Mouse (Mus musculus) kidney, postnatal 10 days (tissue): ENCODE measurements around the gene Ppp4c.
"Not testable (repeated sequence)": the region's sequence is repeated elsewhere in the genome, so short reads cannot be mapped to it uniquely, and the experiment has no call there.

Experiments used
- DNase-seq: peaks from one replicate; pipeline ENCODE4 v3.0.0; 2021; ENCODE audit warnings: mixed read lengths

The Ppp4c gene

DNA sequence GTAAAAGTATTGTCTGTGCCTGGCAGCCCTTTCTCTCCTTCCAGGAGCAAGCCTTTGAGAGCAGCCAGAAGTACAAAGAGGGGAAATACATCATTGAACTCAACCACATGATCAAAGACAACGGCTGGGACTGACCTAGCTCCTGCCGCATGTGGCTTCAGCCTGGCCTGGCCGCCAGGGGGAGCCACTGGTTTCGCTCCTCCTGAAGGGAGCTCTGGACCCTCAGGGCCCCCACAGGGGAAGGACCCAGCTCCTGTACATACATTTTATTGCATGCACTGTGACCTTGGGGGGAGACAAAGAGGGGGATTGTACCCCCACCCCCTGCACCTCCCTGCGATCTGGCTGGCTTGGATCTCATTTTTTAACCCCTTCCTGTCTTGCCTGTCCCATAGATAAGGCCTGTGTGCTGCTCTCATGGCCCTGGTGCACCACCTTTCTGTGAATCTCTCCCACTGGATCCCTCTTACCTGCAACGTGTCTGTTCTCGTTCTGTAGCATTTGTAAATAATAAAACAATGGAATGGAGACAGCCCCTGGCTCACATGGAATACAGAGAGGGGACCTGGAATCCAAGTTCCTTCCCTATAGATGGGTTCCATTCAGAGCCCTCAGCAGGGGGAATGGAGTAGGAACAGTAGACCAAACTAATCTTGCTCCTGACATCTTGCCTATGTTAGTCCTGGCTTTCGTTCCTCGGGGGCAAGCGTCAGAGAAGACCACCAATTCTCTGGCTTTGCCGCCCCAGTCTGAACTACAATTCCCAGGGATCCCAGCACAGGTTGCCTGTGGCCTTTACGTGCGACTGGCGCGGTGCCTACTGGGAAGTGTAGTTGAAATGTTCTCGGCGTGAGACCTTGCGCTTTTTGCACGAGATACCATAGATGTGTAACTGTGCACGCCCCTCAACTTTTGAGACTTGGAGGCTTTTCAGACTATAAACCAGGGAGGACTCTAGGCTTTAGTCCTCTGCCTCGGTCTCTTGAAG is 12.0 kb downstream of the Ppp4c start:
- peak; percentile 92 for DNase-seq

DNA sequence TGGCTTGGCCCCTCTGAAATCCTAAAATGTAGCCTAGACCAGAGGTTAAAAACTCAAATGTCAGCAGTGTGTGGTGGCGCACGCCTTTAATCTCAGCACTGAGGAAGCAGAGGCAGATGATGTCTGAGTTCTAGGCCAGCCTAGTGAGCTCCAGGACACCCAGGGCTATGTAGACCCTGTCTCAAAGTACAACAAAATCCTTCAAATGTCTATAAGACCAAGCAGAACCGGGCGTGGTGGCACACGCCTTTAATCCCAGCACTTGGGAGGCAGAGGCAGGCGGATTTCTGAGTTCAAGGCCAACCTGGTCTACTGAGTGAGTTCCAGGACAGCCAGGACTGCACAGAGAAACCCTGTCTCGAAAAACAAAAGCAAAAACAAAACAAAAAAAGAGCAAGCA is 13.2 kb downstream of the Ppp4c start:
- not testable (repeated sequence) for DNase-seq

- DNase-seq, result no peak
Observed at GRCm38 (mm10) chr7:126778147-126778546, 14.1 kb downstream of the Ppp4c start.

DNA sequence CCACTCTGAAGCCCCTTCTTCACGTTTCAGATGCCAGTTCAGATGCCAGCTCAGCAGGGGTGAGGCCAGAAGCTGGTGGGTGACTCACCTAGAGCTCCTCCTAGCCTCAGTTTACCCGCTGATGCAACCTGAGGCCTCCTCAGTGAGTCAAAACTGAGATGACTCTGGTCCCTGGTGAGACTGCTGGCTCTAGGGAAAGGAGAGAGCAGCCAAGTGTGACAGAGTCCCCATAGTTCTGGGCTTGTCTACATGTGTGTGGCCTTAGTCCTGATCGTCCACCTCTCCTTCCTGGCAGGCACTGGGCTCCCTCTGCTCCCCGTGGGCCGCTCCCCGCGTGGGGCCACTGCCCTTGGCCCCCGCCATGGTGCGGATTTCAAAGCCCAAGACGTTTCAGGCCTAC is 14.8 kb downstream of the Ppp4c start:
- peak; percentile 43 for DNase-seq

DNA sequence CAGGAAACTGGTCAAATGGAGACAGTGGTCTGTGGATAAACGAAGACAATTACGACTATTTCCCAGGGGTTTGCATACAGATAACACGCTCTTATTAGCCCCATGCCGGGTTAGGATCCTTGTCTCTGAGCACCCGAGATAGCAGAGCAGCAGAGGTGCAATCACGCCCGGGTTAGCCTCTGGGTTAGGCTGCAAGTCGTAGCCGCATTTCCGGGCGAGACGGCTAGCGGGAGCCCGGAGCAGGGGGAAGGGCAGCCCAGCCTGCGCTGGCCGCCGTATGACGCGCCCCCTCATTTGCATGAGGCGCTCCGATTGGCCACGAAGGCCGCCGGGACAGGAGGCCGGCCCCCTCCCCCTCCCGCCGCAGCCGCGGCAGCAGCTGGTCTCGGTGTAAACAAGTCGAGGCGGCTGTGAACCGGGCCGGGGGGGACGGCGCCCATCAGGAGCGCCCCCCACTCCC is 15.7 kb downstream of the Ppp4c start, which contains the start of gene Ypel3:
Gene Ypel3, plus strand, starts transcription at position 358 of the 460 bp plus-strand sequence.
- DNase-seq, result peak; percentile 98

GRCm38 (mm10) chr7:126775978-126776234 is 16.4 kb downstream of the Ppp4c start:
- no peak for DNase-seq

DNA sequence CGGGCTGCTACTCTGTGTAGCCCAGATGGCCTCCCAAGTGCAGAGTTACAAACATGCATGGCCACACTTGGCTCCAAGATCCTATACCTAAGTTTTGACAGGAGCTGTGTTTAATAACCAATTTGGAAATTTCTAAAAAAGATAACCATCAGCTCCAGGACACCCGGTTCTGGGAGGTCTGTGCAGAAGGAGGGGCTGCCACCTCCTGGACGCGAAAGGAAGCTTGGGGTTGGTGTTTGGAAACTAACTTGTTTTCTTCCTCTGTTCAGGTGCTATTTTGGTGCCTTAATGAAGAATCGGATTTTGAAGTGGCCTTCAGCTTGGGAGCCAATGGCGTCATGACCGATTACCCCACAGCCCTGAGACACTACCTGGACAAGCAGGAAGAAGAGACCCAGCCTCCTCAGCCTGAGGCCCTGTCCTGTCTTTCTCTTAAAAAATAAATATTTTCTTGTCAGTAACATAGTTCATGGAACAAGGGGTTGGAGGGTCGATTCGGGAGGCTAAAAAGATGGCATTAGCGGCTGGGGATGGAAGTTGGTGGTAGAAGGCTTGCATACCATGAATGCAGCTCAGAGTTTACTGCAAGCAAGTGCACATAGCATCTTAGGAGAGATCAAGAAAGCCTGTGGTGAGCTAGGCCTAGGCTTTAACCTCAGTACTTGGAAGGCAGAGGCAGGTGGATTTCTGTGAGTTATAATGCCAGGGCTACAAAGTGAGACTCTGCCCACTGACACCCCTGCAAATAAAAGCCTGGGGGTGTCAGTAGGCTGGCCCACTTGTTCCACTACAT is 16.9 kb downstream of the Ppp4c start:
- DNase-seq, result no peak

DNA sequence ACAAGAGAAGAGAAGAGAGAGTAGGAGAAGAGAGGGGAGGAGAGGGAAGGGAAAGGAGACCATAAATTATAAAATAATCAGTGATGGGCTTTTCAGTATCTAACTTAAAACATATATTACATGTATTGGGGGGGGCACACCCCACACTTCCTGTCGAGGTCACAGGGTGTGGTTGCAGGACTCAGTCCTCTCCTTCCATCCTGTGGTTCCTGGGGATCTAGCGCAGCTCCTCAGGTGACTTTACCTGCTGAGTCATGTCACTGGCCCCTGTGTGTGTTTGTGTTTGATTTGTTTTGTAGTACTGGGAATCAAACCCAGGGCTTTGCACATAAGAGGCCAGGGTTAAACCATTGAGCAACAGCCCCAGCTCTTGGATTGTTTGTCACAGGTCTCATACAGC is 17.8 kb downstream of the Ppp4c start:
- no peak for DNase-seq

DNA sequence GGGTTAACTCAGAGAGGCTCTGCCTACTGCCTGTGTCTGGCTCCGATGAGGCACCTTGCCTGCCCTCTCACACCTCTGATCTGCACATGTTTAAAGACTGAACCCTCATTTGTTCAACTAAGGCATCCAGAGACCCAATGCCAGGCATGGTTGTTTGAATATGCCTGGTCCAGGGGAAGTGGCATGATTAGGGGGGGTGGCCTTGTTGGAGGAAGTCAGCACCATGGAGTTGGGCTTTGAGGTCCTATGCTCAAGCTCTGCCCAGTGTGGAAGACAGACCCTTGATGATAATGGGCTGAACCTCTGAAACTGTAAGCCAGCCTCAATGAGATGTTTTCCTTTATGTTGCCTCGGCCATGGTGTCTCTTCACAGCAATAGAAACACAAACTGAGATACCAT is 18.9 kb downstream of the Ppp4c start:
- no peak for DNase-seq

- no peak for DNase-seq
Observed at GRCm38 (mm10) chr7:126770784-126771183, 21.5 kb downstream of the Ppp4c start.

- DNase-seq, result no peak
Observed at GRCm38 (mm10) chr7:126767001-126767400, 25.3 kb downstream of the Ppp4c start.

DNA sequence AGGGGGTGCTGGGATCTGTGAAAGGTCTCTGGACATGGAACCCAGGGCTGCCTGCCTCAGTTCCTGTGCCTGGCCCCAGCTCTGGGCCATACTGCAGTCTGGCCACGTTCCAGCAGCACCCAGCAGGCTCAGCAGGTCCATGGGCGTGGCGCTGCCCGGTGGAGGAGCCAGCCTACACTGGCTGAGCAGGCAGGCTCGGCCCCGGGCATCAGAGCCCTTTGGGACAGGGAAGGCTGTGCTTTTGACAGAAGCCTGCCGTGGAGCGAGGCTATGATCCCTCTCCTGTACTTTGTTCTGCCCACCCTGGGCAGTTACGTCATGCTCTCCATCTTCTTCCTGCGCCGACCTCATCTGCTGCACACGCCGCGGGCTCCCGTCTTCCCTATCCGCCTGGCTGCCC is 26.1 kb downstream of the Ppp4c start, which contains the start of gene Gdpd3:
Gene Gdpd3, plus strand, starts transcription at position 134 of the 400 bp plus-strand sequence.
- DNase-seq, result peak; percentile 78

- no peak for DNase-seq
Observed at GRCm38 (mm10) chr7:126765540-126765939, 26.8 kb downstream of the Ppp4c start.

GRCm38 (mm10) chr7:126762471-126763008 is 29.8 kb downstream of the Ppp4c start:
- no peak for DNase-seq

GRCm38 (mm10) chr7:126761529-126762067 is 30.7 kb downstream of the Ppp4c start:
- no peak for DNase-seq

GRCm38 (mm10) chr7:126760956-126761355 is 31.3 kb downstream of the Ppp4c start:
- DNase-seq, result no peak

GRCm38 (mm10) chr7:126760391-126760802 is 31.9 kb downstream of the Ppp4c start:
- peak; percentile 84 for DNase-seq

DNA sequence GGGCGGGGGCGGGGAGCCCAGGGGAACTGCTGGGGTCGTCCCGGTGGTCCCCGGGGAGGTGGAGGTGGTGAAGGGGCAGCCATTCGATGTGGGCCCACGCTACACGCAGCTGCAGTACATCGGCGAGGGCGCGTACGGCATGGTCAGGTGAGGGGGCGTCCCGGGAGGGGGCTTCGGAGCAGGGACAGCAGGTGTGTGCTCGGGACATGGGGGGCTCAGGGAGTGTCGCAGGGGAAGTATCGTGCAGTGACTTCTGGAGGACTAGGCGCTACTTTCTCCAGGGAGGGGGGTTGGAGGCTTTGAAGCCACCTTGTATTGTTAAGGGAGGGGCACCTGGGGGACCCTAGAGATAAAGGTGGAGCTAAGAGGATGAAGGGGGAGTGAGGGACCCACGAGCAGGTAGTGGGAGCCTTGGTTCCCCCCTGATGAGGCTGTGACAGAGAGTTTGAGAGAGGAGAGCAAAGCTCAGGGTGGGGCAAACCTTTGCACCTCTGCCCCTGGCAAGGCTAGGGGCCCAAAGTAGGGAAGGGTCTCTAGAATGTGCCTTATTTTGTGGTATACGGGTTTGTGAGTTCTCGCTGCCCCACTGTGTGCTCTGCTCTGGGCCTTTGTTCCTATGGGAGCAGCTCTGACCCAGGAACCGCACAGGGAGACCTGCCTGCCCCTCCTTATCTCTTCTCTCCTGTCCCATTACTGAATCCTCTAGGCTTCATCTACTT is 32.5 kb downstream of the Ppp4c start:
- no peak for DNase-seq

DNA sequence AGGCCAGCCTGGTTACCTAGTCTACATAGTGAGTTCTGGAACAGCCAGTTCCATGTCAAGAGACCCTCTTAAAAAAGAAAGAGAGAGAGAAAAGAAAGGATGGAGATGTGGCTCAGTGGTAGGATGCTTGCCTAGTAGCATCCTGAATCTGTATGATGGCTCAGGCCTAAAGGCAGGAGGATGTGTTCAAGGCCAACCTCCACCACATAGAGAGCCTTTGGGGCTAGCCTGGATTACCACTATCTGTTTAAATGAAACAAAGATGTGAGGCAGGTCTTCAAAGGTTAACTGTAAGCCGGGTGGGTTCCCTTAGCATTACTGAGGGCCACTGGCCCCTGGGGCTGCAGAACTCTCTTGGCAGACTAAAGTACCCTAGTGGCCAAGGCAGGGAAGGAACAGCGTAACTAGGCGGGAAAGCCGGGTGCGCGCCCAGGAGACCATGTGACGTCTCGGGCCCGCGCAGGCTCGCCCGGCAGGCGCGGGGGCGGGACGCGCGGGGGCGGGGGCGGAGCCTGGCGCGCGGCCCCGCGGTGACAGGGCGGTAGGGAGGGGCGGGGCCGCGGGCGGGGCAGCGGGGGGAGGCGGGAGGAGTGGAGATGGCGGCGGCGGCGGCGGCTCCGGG is 33.1 kb downstream of the Ppp4c start, which contains the start of gene Mapk3:
Gene Mapk3, plus strand, starts transcription at position 552 of the 622 bp plus-strand sequence.
- peak; percentile 95 for DNase-seq

- no peak for DNase-seq
Observed at GRCm38 (mm10) chr7:126758539-126758938, 33.8 kb downstream of the Ppp4c start.

GRCm38 (mm10) chr7:126754866-126755265 is 37.4 kb downstream of the Ppp4c start:
- DNase-seq, result peak; percentile 90
